Mouse (Mus musculus) embryonic facial prominence, embryonic 11.5 days (tissue): ENCODE data around the gene Ppcs. TPM values are rescaled to one million over a fixed set of nuclear protein-coding genes. Genes with fewer than 3 reads are reported as not detected.

ENCODE experiments used
- ATAC-seq: fragments of 200-750 bp; cut with Nextera tagmentation; replicated peaks from 2 replicates; pipeline ENCODE4 v1.8.0; 2017; ENCODE audit warnings: low read depth; ENCODE audit not compliant: insufficient number of reproducible peaks, low FRiP score, low TSS enrichment
- DNase-seq: peaks from one replicate; pipeline ENCODE4 v3.0.0-alpha.2; 2015; ENCODE audit warnings: low spot score
- H3K27ac ChIP-seq: fragments of 300-500 bp; sonication (generic); replicated peaks from 2 replicates; pipeline ENCODE4 v1.5.1; 2014; ENCODE audit warnings: mild to moderate bottlenecking, low read depth, low read length, control low read depth
- H3K27me3 ChIP-seq: fragments of 300-500 bp; sonication (generic); 2 replicates; pipeline ENCODE4 v1.6.1; 2014; ENCODE audit warnings: mild to moderate bottlenecking, low read length, moderate library complexity, mixed read lengths; ENCODE audit not compliant: control insufficient read depth, insufficient read depth
- H3K36me3 ChIP-seq: fragments of 300-500 bp; sonication (generic); replicated peaks from 2 replicates; pipeline ENCODE4 v1.6.1; 2014; ENCODE audit warnings: low read depth, mild to moderate bottlenecking, low read length, moderate library complexity, mixed read lengths; ENCODE audit not compliant: control insufficient read depth, insufficient read depth
- H3K4me1 ChIP-seq: fragments of 300-500 bp; sonication (generic); 2 replicates; pipeline ENCODE4 v1.6.1; 2014; ENCODE audit warnings: low read length, mixed read lengths; ENCODE audit not compliant: control insufficient read depth, insufficient read depth
- H3K4me2 ChIP-seq: fragments of 300-500 bp; sonication (generic); 2 replicates; pipeline ENCODE4 v1.6.1; 2014; ENCODE audit warnings: low read depth, mild to moderate bottlenecking, control low read depth, low read length, moderate library complexity
- H3K4me3 ChIP-seq: fragments of 300-500 bp; sonication (generic); 2 replicates; pipeline ENCODE4 v1.5.1; 2014; ENCODE audit warnings: low read depth, low read length, control low read depth
- H3K9ac ChIP-seq: fragments of 300-500 bp; sonication (generic); replicated peaks from 2 replicates; pipeline ENCODE4 v1.6.1; 2014; ENCODE audit warnings: mild to moderate bottlenecking, control low read depth, low read length
- H3K9me3 ChIP-seq: fragments of 300-500 bp; sonication (generic); replicated peaks from 2 replicates; pipeline ENCODE4 v1.6.1; 2016; ENCODE audit warnings: mild to moderate bottlenecking, low read length, inconsistent platforms, mixed read lengths; ENCODE audit not compliant: control insufficient read depth
- WGBS: fragments of 180-500 bp; shearing (Covaris S2); extraction: QIAGEN DNeasy Blood & Tissue Kit; methylation state at CpG from one replicate; pipeline ENCODE4 v1.1.7; 2014; 5-methylcytosine and 5-hydroxymethylcytosine counted together
- polyA plus RNA-seq: library from polyadenylated mRNA; unstranded; fragments of >200 nt; fragmentation: Nextera tagmentation; extraction: Ambion mirVana; gene quantifications from 2 replicates; pipeline ENCODE4 v1.2.1, GENCODE M21; 2014

The Ppcs gene
- polyA plus RNA-seq, 1 experiment from 2014 or later = 34.3 TPM

- H3K27ac ChIP-seq = no peak overlapping the region
- ATAC-seq = no peak
- no peak overlapping the region for H3K4me3 ChIP-seq
- H3K9ac ChIP-seq = no peak overlapping the region
- H3K36me3 ChIP-seq = no peaks in the 10 kb centered on the region
- DNase-seq = peak; percentile 47
- 61% methylated on average over 5 of the region's 5 CpGs for WGBS
- H3K27me3 ChIP-seq = no peaks in the 10 kb centered on the region
- no peaks in the 10 kb centered on the region for H3K4me1 ChIP-seq
- no peak overlapping the region for H3K4me2 ChIP-seq
- no peaks in the 10 kb centered on the region for H3K9me3 ChIP-seq
Observed at GRCm38 (mm10) chr4:119460296-119460695, 38.1 kb upstream of the Ppcs start.

- no peak overlapping the region for H3K27ac ChIP-seq
- DNase-seq = no peak
- no peaks in the 10 kb centered on the region for H3K36me3 ChIP-seq
- no peak overlapping the region for H3K4me3 ChIP-seq
- 0 out of 2 replicates have a peak, but pooled peaks have one; percentile 48 for ATAC-seq
- 13% methylated on average over 6 of the region's 6 CpGs for WGBS
- no peaks in the 10 kb centered on the region for H3K4me1 ChIP-seq
- H3K9me3 ChIP-seq = no peaks in the 10 kb centered on the region
- H3K4me2 ChIP-seq = no peak overlapping the region
- no peaks in the 10 kb centered on the region for H3K27me3 ChIP-seq
- H3K9ac ChIP-seq = no peak overlapping the region
Observed at GRCm38 (mm10) chr4:119453533-119453932, 31.3 kb upstream of the Ppcs start.

GRCm38 (mm10) chr4:119453128-119453527 lies 30.9 kb upstream of the Ppcs start:
- H3K27ac ChIP-seq = no peak overlapping the region
- 70% methylated on average over 5 of the region's 5 CpGs for WGBS
- H3K4me2 ChIP-seq = no peak overlapping the region
- no peaks in the 10 kb centered on the region for H3K4me1 ChIP-seq
- no peaks in the 10 kb centered on the region for H3K9me3 ChIP-seq
- no peaks in the 10 kb centered on the region for H3K27me3 ChIP-seq
- no peaks in the 10 kb centered on the region for H3K36me3 ChIP-seq
- ATAC-seq (no peak), DNase-seq (no peak)
- H3K9ac ChIP-seq = no peak overlapping the region
- no peak overlapping the region for H3K4me3 ChIP-seq

GRCm38 (mm10) chr4:119450436-119450835 lies 28.2 kb upstream of the Ppcs start:
- ATAC-seq (no peak), DNase-seq (no peak)
- Histone ChIP-seq H3K9me3 (no peaks in the 10 kb centered on the region), H3K4me1 (no peaks in the 10 kb centered on the region), H3K27ac (no peak overlapping the region), H3K9ac (no peak overlapping the region), H3K4me2 (no peak overlapping the region), H3K36me3 (no peaks in the 10 kb centered on the region), H3K4me3 (no peak overlapping the region), H3K27me3 (no peaks in the 10 kb centered on the region)
- WGBS = 66% methylated on average over 7 of the region's 7 CpGs

- H3K27me3 ChIP-seq = no peaks in the 10 kb centered on the region
- WGBS = 68% methylated on average over 3 of the region's 3 CpGs
- no peak overlapping the region for H3K27ac ChIP-seq
- no peak overlapping the region for H3K9ac ChIP-seq
- no peak overlapping the region for H3K4me2 ChIP-seq
- no peak overlapping the region for H3K4me3 ChIP-seq
- H3K36me3 ChIP-seq = no peaks in the 10 kb centered on the region
- DNase-seq (no peak), ATAC-seq (no peak)
- no peaks in the 10 kb centered on the region for H3K9me3 ChIP-seq
- H3K4me1 ChIP-seq = no peaks in the 10 kb centered on the region
Observed at GRCm38 (mm10) chr4:119447786-119448185, 25.6 kb upstream of the Ppcs start.

- DNase-seq (no peak), ATAC-seq (no peak)
- WGBS = 91% methylated on average over 6 of the region's 6 CpGs
- Histone ChIP-seq H3K4me1 (no peaks in the 10 kb centered on the region), H3K9ac (no peak overlapping the region), H3K27me3 (no peaks in the 10 kb centered on the region), H3K27ac (no peak overlapping the region), H3K4me2 (no peak overlapping the region), H3K36me3 (no peaks in the 10 kb centered on the region), H3K9me3 (no peaks in the 10 kb centered on the region), H3K4me3 (no peak overlapping the region)
Observed at GRCm38 (mm10) chr4:119447261-119447660, 25.0 kb upstream of the Ppcs start.

- Histone ChIP-seq H3K36me3 (no peaks in the 10 kb centered on the region), H3K4me1 (no peaks in the 10 kb centered on the region), H3K9me3 (no peaks in the 10 kb centered on the region), H3K27ac (no peak overlapping the region), H3K9ac (no peak overlapping the region; the same call in 1 of the 2 replicates), H3K4me3 (no peak overlapping the region), H3K27me3 (no peaks in the 10 kb centered on the region), H3K4me2 (no peak overlapping the region)
- ATAC-seq (0 out of 2 replicates have a peak, but pooled peaks have one; percentile 44), DNase-seq (no peak)
- WGBS = 24% methylated on average over 6 of the region's 6 CpGs
Observed at GRCm38 (mm10) chr4:119442539-119442938, 20.3 kb upstream of the Ppcs start.

- ATAC-seq (no peak), DNase-seq (no peak)
- no peaks in the 10 kb centered on the region for H3K9me3 ChIP-seq
- H3K36me3 ChIP-seq = no peaks in the 10 kb centered on the region
- no peaks in the 10 kb centered on the region for H3K27me3 ChIP-seq
- H3K4me1 ChIP-seq = no peaks in the 10 kb centered on the region
- H3K9ac ChIP-seq = no peak overlapping the region
- H3K4me2 ChIP-seq = no peak overlapping the region
- WGBS = 94% methylated on average over 4 of the region's 4 CpGs
- no peak overlapping the region for H3K4me3 ChIP-seq
- no peak overlapping the region for H3K27ac ChIP-seq
Observed at GRCm38 (mm10) chr4:119441836-119442235, 19.6 kb upstream of the Ppcs start.
